Mouse (Mus musculus) midbrain, embryonic 12.5 days (tissue): ENCODE measurements around the gene Nkap. TPM values are rescaled to one million over a fixed set of nuclear protein-coding genes. Genes with fewer than 3 reads are reported as not detected.
"Not testable (repeated sequence)": the region's sequence is repeated elsewhere in the genome, so short reads cannot be mapped to it uniquely, and the experiment has no call there.

Source experiments
- ATAC-seq: fragments of 200-750 bp; cut with Nextera tagmentation; 2 replicates; pipeline ENCODE4 v1.8.0; 2017; ENCODE audit warnings: low read depth, moderate TSS enrichment, moderate library complexity; ENCODE audit not compliant: low FRiP score
- H3K27ac ChIP-seq: fragments of 300-500 bp; sonication (generic); replicated peaks from 2 replicates; pipeline ENCODE4 v1.5.1; 2016; ENCODE audit warnings: mild to moderate bottlenecking
- H3K27me3 ChIP-seq: fragments of 300-500 bp; sonication (generic); 2 replicates; pipeline ENCODE4 v1.6.1; 2016; ENCODE audit warnings: mild to moderate bottlenecking
- H3K36me3 ChIP-seq: fragments of 300-500 bp; sonication (generic); 2 replicates; pipeline ENCODE4 v1.6.1; 2016
- H3K4me1 ChIP-seq: fragments of 300-500 bp; sonication (generic); 2 replicates; pipeline ENCODE4 v1.6.1; 2016
- H3K4me2 ChIP-seq: fragments of 300-500 bp; sonication (generic); replicated peaks from 2 replicates; pipeline ENCODE4 v1.6.1; 2016; ENCODE audit warnings: mild to moderate bottlenecking, moderate library complexity
- H3K4me3 ChIP-seq: fragments of 300-500 bp; sonication (generic); 2 replicates; pipeline ENCODE4 v1.5.1; 2016; ENCODE audit warnings: mild to moderate bottlenecking
- H3K9ac ChIP-seq: fragments of 300-500 bp; sonication (generic); replicated peaks from 2 replicates; pipeline ENCODE4 v1.6.1; 2016; ENCODE audit warnings: mild to moderate bottlenecking, moderate library complexity
- H3K9me3 ChIP-seq: fragments of 300-500 bp; sonication (generic); 2 replicates; pipeline ENCODE4 v1.6.1; 2016; ENCODE audit warnings: mild to moderate bottlenecking
- WGBS: fragments of 180-500 bp; shearing (Covaris S2); methylation state at CpG from one replicate; pipeline ENCODE4 v1.1.7; 2016; 5-methylcytosine and 5-hydroxymethylcytosine counted together
- polyA plus RNA-seq: library from polyadenylated mRNA; unstranded; fragments of >200 nt; fragmentation: Nextera tagmentation; extraction: Ambion mirVana; gene quantifications from 2 replicates; pipeline ENCODE4 v1.2.1, GENCODE M21; 2016

The Nkap gene
- 23.9 and 28.6 TPM in 2 replicates for polyA plus RNA-seq

- H3K27ac ChIP-seq = peak within 1 kb of the TSS; percentile 70
- no peaks in the 10 kb centered on the region for H3K36me3 ChIP-seq
- H3K27me3 ChIP-seq = no peaks in the 10 kb centered on the region
- H3K9ac ChIP-seq = peak within 1 kb of the TSS; percentile 66
- peak within 1 kb of the TSS; percentile 62 for H3K4me3 ChIP-seq
- 21% methylated on average over 52 of the region's 58 CpGs for WGBS
- H3K9me3 ChIP-seq = no peaks in the 10 kb centered on the region
- peak within 1 kb of the TSS; percentile 55 for H3K4me2 ChIP-seq
- peak; percentile 87 for ATAC-seq
- H3K4me1 ChIP-seq = peaks cover 9% of the 10 kb centered on the region
Measured at GRCm38 (mm10) chrX:37126671-37127358, at the start of gene Nkap. Gene Nkap, plus strand, starts transcription at chrX:37126795.

GRCm38 (mm10) chrX:37080345-37080744 lies 46.2 kb upstream of the Nkap start:
- H3K4me2 ChIP-seq, H3K4me3 ChIP-seq, H3K27ac ChIP-seq, H3K4me1 ChIP-seq, H3K9me3 ChIP-seq, H3K9ac ChIP-seq, ATAC-seq, H3K27me3 ChIP-seq: not testable (repeated sequence)
- 78% methylated on average over 4 of the region's 4 CpGs for WGBS
- peaks cover 12% of the 10 kb centered on the region for H3K36me3 ChIP-seq

GRCm38 (mm10) chrX:37081194-37081593 lies 45.4 kb upstream of the Nkap start:
- no peak overlapping the region for H3K27ac ChIP-seq
- no peak overlapping the region for H3K4me2 ChIP-seq
- H3K9me3 ChIP-seq = no peaks in the 10 kb centered on the region
- H3K9ac ChIP-seq = no peak overlapping the region
- peaks cover 4% of the 10 kb centered on the region for H3K4me1 ChIP-seq
- no peak overlapping the region for H3K4me3 ChIP-seq
- WGBS = 65% methylated on average over 6 of the region's 6 CpGs
- ATAC-seq = no peak
- H3K27me3 ChIP-seq = no peaks in the 10 kb centered on the region
- H3K36me3 ChIP-seq = peaks cover 12% of the 10 kb centered on the region

GRCm38 (mm10) chrX:37084318-37084926 lies 42.2 kb upstream of the Nkap start:
- H3K27me3 ChIP-seq = no peaks in the 10 kb centered on the region
- H3K9ac ChIP-seq = peak overlapping the region; percentile 69
- H3K9me3 ChIP-seq = no peaks in the 10 kb centered on the region
- H3K4me1 ChIP-seq = peaks cover 4% of the 10 kb centered on the region
- peak overlapping the region; percentile 55 for H3K4me3 ChIP-seq
- peaks cover 12% of the 10 kb centered on the region for H3K36me3 ChIP-seq
- peak overlapping the region; percentile 83 for H3K27ac ChIP-seq
- peak; percentile 35 for ATAC-seq
- peak overlapping the region; percentile 67 for H3K4me2 ChIP-seq
- 21% methylated on average over 19 of the region's 19 CpGs for WGBS

DNA sequence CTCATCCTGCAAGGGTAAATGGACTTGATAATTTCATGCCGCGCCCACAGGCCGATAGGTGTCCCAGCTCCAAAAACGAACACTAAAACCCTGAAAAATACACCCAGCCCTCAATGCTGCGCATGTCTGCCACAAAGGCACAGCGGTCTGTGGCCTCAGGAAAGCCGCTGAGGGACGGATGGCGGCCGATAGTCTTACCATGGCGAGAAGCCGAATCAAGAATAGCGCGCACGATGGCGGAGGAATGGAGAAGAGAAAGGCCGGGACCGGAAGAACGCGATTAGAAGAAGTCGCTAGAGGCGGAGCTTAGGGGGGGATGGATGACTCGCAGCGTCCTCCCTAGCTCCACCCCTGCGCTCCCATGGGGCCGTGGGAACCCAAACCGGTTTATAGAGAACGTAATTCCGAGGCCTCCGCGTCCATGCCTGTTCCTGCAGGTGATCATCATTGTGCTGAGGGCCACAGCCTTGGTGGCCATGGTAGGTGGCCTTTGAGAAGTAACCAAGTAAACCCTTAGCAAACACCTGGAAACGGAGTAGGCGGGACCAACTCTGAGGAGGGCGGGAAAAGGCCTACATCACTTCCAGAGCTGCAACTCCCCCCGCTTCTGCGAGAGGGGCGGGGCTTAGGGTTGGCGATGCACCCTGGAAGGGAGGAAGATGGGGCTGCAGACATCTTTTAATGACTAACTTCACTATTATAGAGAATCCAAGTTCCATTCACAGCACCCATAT lies 41.5 kb upstream of the Nkap start, which contains the start of gene Rpl39:
TSS of gene Rpl39 (minus strand) at position 476 of the 734 bp plus-strand sequence.
- no peaks in the 10 kb centered on the region for H3K9me3 ChIP-seq
- H3K4me2 ChIP-seq = peak within 1 kb of the TSS; percentile 67
- peak within 1 kb of the TSS; percentile 55 for H3K4me3 ChIP-seq
- ATAC-seq = peak; percentile 96
- H3K4me1 ChIP-seq = peaks cover 4% of the 10 kb centered on the region
- H3K36me3 ChIP-seq = peaks cover 12% of the 10 kb centered on the region
- no peaks in the 10 kb centered on the region for H3K27me3 ChIP-seq
- 15% methylated on average over 38 of the region's 38 CpGs for WGBS
- H3K9ac ChIP-seq = peak within 1 kb of the TSS; percentile 69
- H3K27ac ChIP-seq = peak within 1 kb of the TSS; percentile 83

DNA sequence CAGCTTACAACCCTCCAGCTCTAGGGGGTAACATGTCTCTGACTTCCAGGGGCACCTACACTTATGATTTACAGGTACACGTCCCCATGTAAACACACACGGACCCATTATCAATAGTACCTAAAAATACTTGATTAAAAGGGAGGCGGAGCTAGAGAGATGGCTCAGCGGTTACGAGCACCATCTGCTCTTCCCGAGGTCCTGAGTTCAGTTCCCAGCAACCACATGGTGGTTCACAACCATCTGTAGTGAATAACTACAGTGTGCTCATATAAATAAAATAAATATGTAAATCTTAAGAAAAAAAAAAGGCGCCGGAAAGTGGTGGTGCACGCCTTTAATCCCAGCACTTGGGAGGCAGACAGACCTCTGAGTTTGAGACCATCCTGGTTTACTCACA lies 40.9 kb upstream of the Nkap start:
- peaks cover 4% of the 10 kb centered on the region for H3K4me1 ChIP-seq
- ATAC-seq = no peak; the same call in 1 of the 2 replicates
- 0 out of 2 replicates have a peak overlapping the region, but pooled peaks have one; percentile 11 for H3K9ac ChIP-seq
- peak overlapping the region; percentile 83 for H3K27ac ChIP-seq
- WGBS = 29% methylated on average over 9 of the region's 9 CpGs
- H3K9me3 ChIP-seq = no peaks in the 10 kb centered on the region
- no peaks in the 10 kb centered on the region for H3K27me3 ChIP-seq
- peaks cover 12% of the 10 kb centered on the region for H3K36me3 ChIP-seq
- peak overlapping the region; percentile 55 for H3K4me3 ChIP-seq
- H3K4me2 ChIP-seq = peak overlapping the region; percentile 67

DNA sequence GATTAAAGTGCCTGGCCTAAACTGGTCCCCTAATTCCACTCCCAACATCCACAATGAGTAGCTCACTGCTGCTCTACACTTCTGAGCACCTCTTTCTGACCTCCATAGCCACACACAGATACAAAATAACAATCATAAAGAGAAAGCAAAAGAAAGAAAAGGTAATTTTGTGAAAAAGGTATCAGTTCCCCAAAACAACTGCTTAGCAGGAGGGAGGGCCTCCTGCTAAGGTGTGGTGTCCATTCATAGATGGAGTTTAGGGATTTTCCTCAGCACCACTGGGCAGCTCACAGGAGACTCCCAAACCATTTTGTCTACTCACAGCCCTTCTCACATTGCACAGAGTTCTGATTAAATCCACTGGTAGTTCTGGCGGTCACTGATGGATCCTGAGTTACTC lies 37.8 kb upstream of the Nkap start:
- H3K27me3 ChIP-seq = no peaks in the 10 kb centered on the region
- no peaks in the 10 kb centered on the region for H3K4me1 ChIP-seq
- 85% methylated on average over 1 of the region's 1 CpGs for WGBS
- ATAC-seq = no peak
- H3K9ac ChIP-seq = no peak overlapping the region
- H3K9me3 ChIP-seq = no peaks in the 10 kb centered on the region
- H3K4me3 ChIP-seq = no peak overlapping the region
- H3K4me2 ChIP-seq = no peak overlapping the region
- H3K36me3 ChIP-seq = peaks cover 5% of the 10 kb centered on the region; the same call in 1 of the 2 replicates
- no peak overlapping the region for H3K27ac ChIP-seq

DNA sequence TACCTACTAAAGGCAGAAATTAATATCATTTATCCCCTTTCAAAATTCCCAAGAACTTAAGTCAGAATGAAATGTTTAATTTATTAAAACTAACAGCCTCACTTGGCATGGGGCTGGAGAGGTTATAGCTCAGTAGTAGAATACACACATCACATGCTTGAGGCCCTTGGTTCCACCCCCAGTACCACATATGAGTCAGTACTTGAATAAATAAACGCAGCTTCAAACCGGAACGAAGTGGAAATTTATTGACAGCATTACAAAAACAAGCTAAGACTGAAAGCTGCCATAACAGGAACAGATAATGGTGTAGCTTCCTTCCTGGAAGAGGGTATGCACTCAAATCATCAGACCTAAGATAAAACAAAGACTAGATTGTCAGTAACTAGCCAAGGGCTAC lies 35.1 kb upstream of the Nkap start:
- ATAC-seq = no peak
- no peaks in the 10 kb centered on the region for H3K9me3 ChIP-seq
- H3K27ac ChIP-seq = no peak overlapping the region
- no peak overlapping the region for H3K9ac ChIP-seq
- H3K4me3 ChIP-seq = no peak overlapping the region
- H3K4me1 ChIP-seq = no peaks in the 10 kb centered on the region
- WGBS = 95% methylated on average over 3 of the region's 3 CpGs
- no peaks in the 10 kb centered on the region for H3K27me3 ChIP-seq
- H3K4me2 ChIP-seq = no peak overlapping the region
- peaks cover 9% of the 10 kb centered on the region for H3K36me3 ChIP-seq

DNA sequence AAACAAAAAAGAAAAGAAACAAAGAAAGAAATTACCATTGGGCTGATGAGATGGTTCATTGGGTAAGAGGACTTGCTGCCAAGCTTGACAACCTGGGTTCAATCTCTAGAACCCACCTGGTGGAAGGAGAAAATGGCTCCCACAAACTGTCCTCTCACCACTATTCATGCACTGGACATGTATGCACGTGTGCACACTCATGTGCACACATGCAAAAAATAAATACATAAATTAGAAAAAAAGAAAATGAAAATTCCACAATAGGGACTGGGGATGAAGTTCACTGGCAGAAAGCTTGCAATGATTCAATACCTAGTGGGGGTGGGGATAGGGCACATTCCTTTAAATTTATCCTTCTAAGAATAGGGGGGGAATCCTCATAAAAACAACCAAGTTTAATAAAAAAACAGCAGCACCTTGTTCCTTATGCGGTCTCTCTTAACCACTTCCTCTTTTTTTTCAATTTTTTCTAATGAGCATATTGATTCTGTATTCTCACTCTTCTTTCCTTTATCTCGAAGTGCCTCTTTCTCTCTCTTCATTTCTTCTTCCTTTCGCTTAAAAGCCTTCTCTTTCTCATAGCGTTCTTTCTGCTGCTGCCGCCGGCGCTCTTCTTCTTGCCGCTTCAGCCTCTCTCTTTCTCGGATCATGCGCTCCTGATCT lies 31.4 kb upstream of the Nkap start:
- Histone ChIP-seq H3K27me3 (no peaks in the 10 kb centered on the region), H3K9ac (no peak overlapping the region), H3K27ac (no peak overlapping the region), H3K4me3 (no peak overlapping the region), H3K4me1 (no peaks in the 10 kb centered on the region), H3K4me2 (no peak overlapping the region), H3K36me3 (peaks cover 13% of the 10 kb centered on the region), H3K9me3 (no peaks in the 10 kb centered on the region)
- 93% methylated on average over 11 of the region's 11 CpGs for WGBS
- no peak for ATAC-seq

DNA sequence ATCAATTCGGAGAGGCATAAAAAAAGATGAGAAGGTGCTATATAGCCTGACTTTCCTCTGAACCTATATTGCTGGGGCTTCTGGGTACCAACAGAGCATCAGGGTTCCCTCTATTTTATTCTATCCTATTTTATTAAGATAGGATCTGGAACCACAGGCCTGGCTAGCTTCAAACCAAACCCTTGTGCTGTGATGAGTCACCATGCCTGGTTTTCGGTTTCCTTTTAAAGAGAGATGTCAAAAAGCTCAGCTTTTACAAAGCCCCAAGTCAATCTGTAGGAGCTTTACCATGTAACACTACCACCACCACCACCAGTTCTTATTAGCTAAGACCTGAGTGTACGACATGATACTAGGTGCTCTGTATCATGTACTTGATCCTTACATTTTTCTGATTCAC lies 27.9 kb upstream of the Nkap start:
- peaks cover 12% of the 10 kb centered on the region; the same call in 1 of the 2 replicates for H3K36me3 ChIP-seq
- no peaks in the 10 kb centered on the region for H3K4me1 ChIP-seq
- no peaks in the 10 kb centered on the region for H3K9me3 ChIP-seq
- no peak for ATAC-seq
- no peak overlapping the region for H3K27ac ChIP-seq
- no peak overlapping the region for H3K4me2 ChIP-seq
- no peak overlapping the region for H3K4me3 ChIP-seq
- no peak overlapping the region for H3K9ac ChIP-seq
- H3K27me3 ChIP-seq = no peaks in the 10 kb centered on the region
- WGBS = 85% methylated on average over 3 of the region's 3 CpGs

DNA sequence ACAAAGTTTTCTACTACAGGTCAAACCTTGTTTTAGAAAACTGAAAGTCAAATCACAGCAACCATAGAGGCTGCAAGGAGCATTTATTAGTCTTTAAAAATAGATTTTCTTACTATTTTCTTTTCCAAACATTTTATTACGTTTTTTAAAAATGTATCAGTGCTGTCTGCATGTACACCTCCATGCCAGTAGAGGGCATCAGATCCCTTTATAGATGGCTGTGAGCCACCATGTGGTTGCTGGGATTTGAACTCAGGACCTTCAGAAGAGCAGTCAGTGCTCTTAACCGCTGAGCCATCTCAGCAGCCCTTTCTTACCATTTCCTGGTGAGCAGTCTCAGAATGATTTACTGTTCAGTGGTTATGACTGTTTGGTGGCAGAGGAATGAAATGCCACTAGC lies 22.8 kb upstream of the Nkap start:
- Histone ChIP-seq H3K4me3 (no peak overlapping the region), H3K27ac (no peak overlapping the region), H3K4me2 (no peak overlapping the region), H3K27me3 (no peaks in the 10 kb centered on the region), H3K4me1 (no peaks in the 10 kb centered on the region), H3K9ac (no peak overlapping the region), H3K36me3 (0 out of 2 replicates have a peak, but pooled peaks cover 4% of the 10 kb centered on the region), H3K9me3 (no peaks in the 10 kb centered on the region)
- WGBS = 81% methylated on average over 2 of the region's 2 CpGs
- no peak for ATAC-seq
